Mouse (Mus musculus) heart, embryonic 11.5 days (tissue): ENCODE results near the gene Tsc22d2. TPM values are rescaled to one million over a fixed set of nuclear protein-coding genes. Genes with fewer than 3 reads are reported as not detected.

Experiments used
- ATAC-seq: fragments of 200-750 bp; cut with Nextera tagmentation; replicated peaks from 2 replicates; pipeline ENCODE4 v1.8.0; 2017; ENCODE audit warnings: moderate library complexity; ENCODE audit not compliant: insufficient number of reproducible peaks, low FRiP score, low TSS enrichment
- H3K27ac ChIP-seq: fragments of 300-500 bp; sonication (generic); 2 replicates; pipeline ENCODE4 v1.5.1; 2014; ENCODE audit warnings: mild to moderate bottlenecking, low read depth, low read length
- H3K27me3 ChIP-seq: fragments of 300-500 bp; sonication (generic); 2 replicates; pipeline ENCODE4 v1.6.1; 2014; ENCODE audit warnings: mild to moderate bottlenecking, low read length, mixed read lengths; ENCODE audit not compliant: control insufficient read depth, insufficient read depth
- H3K36me3 ChIP-seq: fragments of 300-500 bp; sonication (generic); 2 replicates; pipeline ENCODE4 v1.6.1; 2014; ENCODE audit warnings: mild to moderate bottlenecking, low read length, moderate library complexity, mixed read lengths; ENCODE audit not compliant: control insufficient read depth, insufficient read depth
- H3K4me1 ChIP-seq: fragments of 300-500 bp; sonication (generic); 2 replicates; pipeline ENCODE4 v1.6.1; 2014; ENCODE audit warnings: low read length; ENCODE audit not compliant: control insufficient read depth, insufficient read depth
- H3K4me2 ChIP-seq: fragments of 300-500 bp; sonication (generic); 2 replicates; pipeline ENCODE4 v1.6.1; 2014; ENCODE audit warnings: mild to moderate bottlenecking, moderate library complexity
- H3K4me3 ChIP-seq: fragments of 300-500 bp; sonication (generic); 2 replicates; pipeline ENCODE4 v1.5.1; 2014; ENCODE audit warnings: low read depth, low read length
- H3K9ac ChIP-seq: fragments of 300-500 bp; sonication (generic); 2 replicates; pipeline ENCODE4 v1.6.1; 2014; ENCODE audit warnings: mild to moderate bottlenecking, low read depth, low read length, moderate library complexity
- H3K9me3 ChIP-seq: fragments of 300-500 bp; sonication (generic); replicated peaks from 2 replicates; pipeline ENCODE4 v1.6.1; 2016; ENCODE audit warnings: low read length; ENCODE audit not compliant: control insufficient read depth
- WGBS: fragments of 180-500 bp; shearing (Covaris S2); extraction: QIAGEN DNeasy Blood & Tissue Kit; methylation state at CpG from one replicate; pipeline ENCODE4 v1.1.7; 2014; ENCODE audit not compliant: insufficient replicate concordance; 5-methylcytosine and 5-hydroxymethylcytosine counted together
- polyA plus RNA-seq: library from polyadenylated mRNA; unstranded; fragments of >200 nt; fragmentation: Nextera tagmentation; extraction: Ambion mirVana; gene quantifications from 2 replicates; pipeline ENCODE4 v1.2.1, GENCODE M21; 2014

Gene Tsc22d2
- polyA plus RNA-seq, 1 experiment from 2014 or later, result 17.7 TPM

GRCm38 (mm10) chr3:58382676-58383075 is 31.8 kb upstream of the Tsc22d2 start:
- Histone ChIP-seq H3K36me3 (no peaks in the 10 kb centered on the region), H3K4me2 (no peak overlapping the region), H3K4me1 (no peaks in the 10 kb centered on the region), H3K9ac (no peak overlapping the region), H3K27ac (no peak overlapping the region), H3K9me3 (no peaks in the 10 kb centered on the region), H3K27me3 (no peaks in the 10 kb centered on the region), H3K4me3 (no peak overlapping the region)
- 82% methylated on average over 1 of the region's 1 CpGs for WGBS
- peak; percentile 77 for ATAC-seq

GRCm38 (mm10) chr3:58385060-58385459 is 29.5 kb upstream of the Tsc22d2 start:
- no peak overlapping the region for H3K9ac ChIP-seq
- H3K4me2 ChIP-seq, result no peak overlapping the region
- no peak overlapping the region for H3K4me3 ChIP-seq
- ATAC-seq, result no peak
- no peaks in the 10 kb centered on the region for H3K27me3 ChIP-seq
- no peaks in the 10 kb centered on the region for H3K36me3 ChIP-seq
- H3K27ac ChIP-seq, result no peak overlapping the region
- no peaks in the 10 kb centered on the region for H3K4me1 ChIP-seq
- 64% methylated on average over 1 of the region's 1 CpGs for WGBS
- H3K9me3 ChIP-seq, result no peaks in the 10 kb centered on the region

GRCm38 (mm10) chr3:58388731-58389130 is 25.8 kb upstream of the Tsc22d2 start:
- Histone ChIP-seq H3K27ac (no peak overlapping the region), H3K9ac (no peak overlapping the region), H3K4me1 (no peaks in the 10 kb centered on the region), H3K36me3 (no peaks in the 10 kb centered on the region), H3K4me2 (no peak overlapping the region), H3K4me3 (no peak overlapping the region), H3K9me3 (no peaks in the 10 kb centered on the region), H3K27me3 (no peaks in the 10 kb centered on the region)
- no peak for ATAC-seq
- WGBS, result 79% methylated on average over 4 of the region's 4 CpGs

- no peak overlapping the region for H3K4me3 ChIP-seq
- H3K9me3 ChIP-seq, result no peaks in the 10 kb centered on the region
- no peaks in the 10 kb centered on the region for H3K27me3 ChIP-seq
- no peaks in the 10 kb centered on the region for H3K36me3 ChIP-seq
- no peak overlapping the region for H3K4me2 ChIP-seq
- 29% methylated on average over 5 of the region's 5 CpGs for WGBS
- ATAC-seq, result no peak
- H3K9ac ChIP-seq, result no peak overlapping the region
- H3K4me1 ChIP-seq, result no peaks in the 10 kb centered on the region
- no peak overlapping the region for H3K27ac ChIP-seq
Measured at GRCm38 (mm10) chr3:58398541-58398940, 16.0 kb upstream of the Tsc22d2 start.

- WGBS, result 47% methylated on average over 3 of the region's 3 CpGs
- no peaks in the 10 kb centered on the region for H3K9me3 ChIP-seq
- H3K9ac ChIP-seq, result no peak overlapping the region
- no peaks in the 10 kb centered on the region for H3K36me3 ChIP-seq
- ATAC-seq, result no peak
- no peaks in the 10 kb centered on the region for H3K4me1 ChIP-seq
- no peak overlapping the region for H3K27ac ChIP-seq
- H3K4me3 ChIP-seq, result no peak overlapping the region
- no peaks in the 10 kb centered on the region for H3K27me3 ChIP-seq
- no peak overlapping the region for H3K4me2 ChIP-seq
Measured at GRCm38 (mm10) chr3:58399931-58400330, 14.6 kb upstream of the Tsc22d2 start.

- ATAC-seq, result no peak
- no peaks in the 10 kb centered on the region for H3K4me1 ChIP-seq
- no peaks in the 10 kb centered on the region for H3K36me3 ChIP-seq
- H3K9me3 ChIP-seq, result no peaks in the 10 kb centered on the region
- no peak overlapping the region for H3K4me3 ChIP-seq
- no peak overlapping the region for H3K27ac ChIP-seq
- H3K27me3 ChIP-seq, result no peaks in the 10 kb centered on the region
- no peak overlapping the region for H3K4me2 ChIP-seq
- no peak overlapping the region for H3K9ac ChIP-seq
Measured at GRCm38 (mm10) chr3:58411669-58412068, 2.8 kb upstream of the Tsc22d2 start.

GRCm38 (mm10) chr3:58413671-58414070 is 844 bp upstream of the Tsc22d2 start:
- peak overlapping the region; percentile 99 for H3K9ac ChIP-seq
- H3K4me2 ChIP-seq, result peak overlapping the region; percentile 88
- peak overlapping the region; percentile 100 for H3K4me3 ChIP-seq
- no peaks in the 10 kb centered on the region for H3K36me3 ChIP-seq
- WGBS, result 39% methylated on average over 5 of the region's 5 CpGs
- no peaks in the 10 kb centered on the region for H3K27me3 ChIP-seq
- ATAC-seq, result no peak
- no peaks in the 10 kb centered on the region for H3K9me3 ChIP-seq
- H3K4me1 ChIP-seq, result no peaks in the 10 kb centered on the region
- H3K27ac ChIP-seq, result peak overlapping the region; percentile 100

- H3K36me3 ChIP-seq, result no peaks in the 10 kb centered on the region
- peak; percentile 75 for ATAC-seq
- H3K27ac ChIP-seq, result peak overlapping the region; percentile 100
- peak overlapping the region; percentile 88 for H3K4me2 ChIP-seq
- peak overlapping the region; percentile 100 for H3K4me3 ChIP-seq
- no peaks in the 10 kb centered on the region for H3K9me3 ChIP-seq
- H3K9ac ChIP-seq, result peak overlapping the region; percentile 99
- WGBS, result under 1% methylated on average over 94 of the region's 113 CpGs
- no peaks in the 10 kb centered on the region for H3K4me1 ChIP-seq
- H3K27me3 ChIP-seq, result no peaks in the 10 kb centered on the region
Measured at GRCm38 (mm10) chr3:58414986-58415883, 720 bp downstream of the Tsc22d2 start.
